Mouse (Mus musculus) T-helper 17 cell (primary cell): ENCODE measurements around the gene D7Ertd443e.

ENCODE experiments used
- in situ Hi-C, 2 experiments: fragments of 300-600 bp; cut with MboI, MseI; formaldehyde crosslinking; loops; 1 replicate in 1 of 2; 2 replicates in 1 of 2; pipeline ENCODE4 v1.15.1; 2025; ENCODE audit warnings: high pct_unique_total_duplicates in 2 of 2

The D7Ertd443e gene

DNA sequence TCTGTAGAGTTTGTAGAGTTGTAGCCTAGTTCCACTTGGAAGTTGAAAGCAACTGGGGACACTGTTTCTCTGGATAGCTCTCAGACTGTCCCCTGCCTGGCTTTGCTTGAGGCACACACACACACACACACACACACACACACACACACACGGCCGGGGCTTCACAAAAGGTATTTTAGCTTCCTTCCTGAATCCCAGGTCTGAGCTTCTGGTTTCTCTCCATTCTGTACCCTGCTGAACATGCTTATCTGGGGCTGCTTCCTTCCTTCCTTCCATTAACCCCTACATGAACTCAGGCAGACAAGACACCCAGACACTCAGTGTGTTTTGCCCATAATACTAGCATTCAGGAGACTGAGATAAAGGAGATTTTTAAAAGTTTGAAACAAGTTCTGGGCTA is 155.6 kb downstream of the D7Ertd443e start:
- in situ Hi-C loops = loop anchor here (10.0 kb wide), 1 partner anchor 375 kb away; no protein-coding TSS in a partner anchor

DNA sequence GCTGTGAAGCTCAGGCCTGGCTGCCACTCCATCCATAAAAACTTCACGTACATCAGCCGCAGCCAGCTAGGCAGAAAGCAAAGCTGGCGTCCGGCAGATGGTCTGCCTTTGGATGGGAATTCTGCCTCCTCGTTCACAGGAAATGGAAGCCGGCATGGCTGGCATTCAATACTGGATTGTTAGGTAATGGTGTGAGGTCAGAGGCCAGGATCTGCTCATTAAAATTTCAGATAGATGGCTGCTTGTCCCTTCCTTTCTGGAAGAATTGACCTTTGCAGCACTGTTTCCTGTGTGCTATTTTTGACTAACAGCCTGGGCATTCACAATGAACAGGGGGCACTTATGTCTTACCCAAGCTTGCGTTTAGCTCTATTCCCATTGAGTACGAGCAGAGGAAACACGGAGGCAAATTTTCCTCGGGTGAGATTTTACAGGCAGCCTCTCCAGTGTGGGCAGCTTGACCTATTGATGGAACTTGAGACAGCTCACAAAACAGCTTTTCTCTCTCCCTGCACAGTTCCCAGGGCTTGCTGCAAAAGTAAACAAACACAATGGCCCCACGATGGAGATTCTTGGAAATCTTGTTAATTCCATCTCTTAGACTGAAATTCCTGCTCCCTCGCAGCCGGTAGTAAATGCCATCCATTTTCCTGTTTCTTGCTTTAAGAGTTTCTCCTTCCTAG is 157.5 kb downstream of the D7Ertd443e start:
- in situ Hi-C loops = loop anchor here (10.0 kb wide), 1 partner anchor 373 kb away; no protein-coding TSS in a partner anchor

DNA sequence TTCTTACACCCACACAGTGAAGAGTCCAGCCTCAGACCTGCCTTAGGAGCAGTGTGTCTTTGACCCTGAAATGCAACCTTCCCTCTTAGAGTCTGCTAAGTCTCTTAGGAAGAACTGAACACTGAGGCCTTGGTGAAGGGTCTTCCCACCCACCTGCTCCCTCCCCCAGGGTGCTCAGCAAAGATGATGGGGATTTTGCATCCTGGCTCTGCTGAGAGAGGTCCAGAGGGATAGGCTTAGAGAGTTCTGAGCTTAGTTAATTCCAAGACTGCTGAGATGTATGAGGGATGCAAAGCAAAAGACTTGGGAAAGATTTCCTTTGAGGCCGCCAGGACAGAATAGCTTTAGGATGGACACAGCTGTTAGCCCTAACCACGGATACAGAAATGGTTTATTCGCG is 158.4 kb downstream of the D7Ertd443e start:
- in situ Hi-C loops = loop anchor here (10.0 kb wide), 1 partner anchor 372 kb away; no protein-coding TSS in a partner anchor

DNA sequence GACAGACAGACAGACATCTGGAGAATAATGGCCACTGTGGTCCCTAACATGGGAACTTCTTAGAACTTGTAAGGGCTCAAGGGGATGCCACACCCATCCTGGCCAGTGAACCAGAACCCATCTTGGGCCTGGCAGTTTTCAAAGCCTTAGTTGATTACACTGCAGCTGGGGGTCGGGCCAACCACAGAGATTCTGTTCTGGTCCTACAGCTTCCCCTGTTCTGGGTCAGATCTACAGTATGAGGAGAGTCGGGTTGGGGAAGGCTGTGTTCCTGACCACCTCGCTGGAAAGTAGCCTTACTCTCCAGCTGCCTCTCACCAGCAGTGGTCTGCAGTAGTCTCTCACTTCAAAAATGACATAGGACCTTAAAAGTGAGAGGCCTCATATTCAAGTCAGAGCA is 159.2 kb downstream of the D7Ertd443e start:
- in situ Hi-C loops = loop anchor here (10.0 kb wide), 1 partner anchor 371 kb away; no protein-coding TSS in a partner anchor

DNA sequence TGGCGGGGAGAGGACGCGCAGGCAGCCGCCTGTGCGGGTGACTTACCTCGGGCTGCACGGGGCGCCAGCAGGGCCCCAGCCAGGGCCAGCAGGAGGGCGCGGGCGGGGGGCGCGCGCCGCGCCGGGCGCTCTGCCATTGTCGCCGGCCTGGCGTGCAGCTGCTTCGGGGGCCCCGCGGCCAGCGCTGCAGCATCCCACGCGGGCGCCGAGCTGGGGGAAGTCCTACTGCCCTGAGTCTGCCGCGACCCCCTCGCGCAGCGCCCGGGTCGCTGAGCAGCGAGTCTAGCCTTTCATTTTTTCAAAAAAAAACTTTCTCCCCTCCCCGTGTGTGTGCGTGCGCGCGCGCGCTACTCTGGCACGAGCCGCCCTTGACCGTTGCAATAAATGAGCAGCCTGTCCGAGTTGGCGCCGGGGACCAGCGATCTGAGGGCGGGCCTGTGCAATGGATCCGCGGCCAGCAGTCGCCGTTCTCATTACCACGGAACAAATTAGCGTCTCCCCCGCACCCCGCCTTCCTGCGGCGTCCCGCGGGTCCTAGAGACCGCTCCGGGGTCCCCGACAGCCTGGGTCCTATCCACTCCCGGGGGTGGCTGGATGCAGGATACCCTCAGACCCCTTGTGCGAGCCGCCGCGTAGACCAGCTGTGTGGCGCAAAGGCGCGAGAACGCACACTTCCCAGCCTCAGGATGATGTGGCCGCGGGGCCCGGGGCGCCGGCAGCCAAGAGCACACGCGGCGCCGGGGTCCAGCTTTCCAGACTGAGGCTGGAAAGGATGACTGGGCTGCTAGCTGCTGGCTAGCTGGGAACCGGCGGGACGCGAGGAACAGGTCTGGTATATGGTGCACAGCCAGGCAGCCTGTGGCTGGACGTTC is 160.5 kb downstream of the D7Ertd443e start:
- in situ Hi-C loops = loop anchor here (10.0 kb wide), 1 partner anchor 370 kb away; no protein-coding TSS in a partner anchor

DNA sequence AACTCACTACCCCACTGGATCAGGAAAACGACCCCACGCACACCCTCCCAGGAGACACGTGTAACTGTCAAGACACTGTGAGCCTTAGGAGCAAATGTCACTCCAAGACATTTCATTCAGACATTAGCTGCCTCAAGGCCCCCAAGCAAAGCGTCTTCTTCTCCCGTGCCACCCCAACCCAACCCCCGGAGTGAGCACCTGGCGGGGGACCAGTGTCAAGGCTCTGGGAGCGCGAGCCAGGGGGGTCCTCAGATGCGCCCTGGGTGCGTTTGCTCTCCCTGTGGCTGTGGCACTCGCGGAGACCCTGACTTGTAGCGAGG is 161.1 kb downstream of the D7Ertd443e start:
- in situ Hi-C loops = loop anchor here (10.0 kb wide), 1 partner anchor 370 kb away; no protein-coding TSS in a partner anchor

DNA sequence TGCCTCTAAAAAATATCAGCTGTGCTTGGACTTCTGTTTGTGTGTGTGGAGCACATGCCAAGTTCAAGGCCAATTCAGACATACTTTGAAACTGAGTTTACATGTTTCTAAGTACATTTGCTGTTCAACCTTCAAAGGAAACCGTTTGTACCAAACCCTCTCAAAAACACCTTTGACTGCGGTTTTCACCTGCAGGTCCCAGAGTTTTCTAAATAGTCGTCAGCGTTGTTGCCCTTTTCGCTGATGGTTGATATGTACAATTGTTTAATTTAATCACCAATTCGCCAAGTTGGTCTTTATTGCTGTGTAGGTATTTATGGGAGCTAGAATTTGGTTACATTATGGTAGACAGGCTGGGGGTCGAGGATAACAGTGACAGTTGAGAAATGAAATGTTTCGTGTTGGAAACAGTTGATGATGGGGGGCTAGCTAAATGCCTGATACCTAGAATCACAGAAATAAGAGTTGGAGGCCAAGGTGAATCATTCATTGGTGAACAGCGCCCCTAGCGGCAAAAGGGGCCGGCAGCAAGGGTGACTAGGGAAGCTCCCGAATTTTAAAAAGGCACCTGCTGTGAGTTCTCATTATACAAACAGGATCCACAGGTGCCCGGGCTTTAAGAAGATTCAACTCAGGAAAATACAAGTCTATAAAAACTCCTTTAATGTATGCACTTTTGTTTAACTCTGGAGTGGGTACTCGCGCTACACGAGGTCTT is 161.9 kb downstream of the D7Ertd443e start:
- in situ Hi-C loops = loop anchor here (10.0 kb wide), 1 partner anchor 369 kb away; no protein-coding TSS in a partner anchor
